Mouse (Mus musculus) left cerebral cortex, postnatal 25 days (tissue): Measurements from ENCODE around the gene Agk. TPM values are rescaled to one million over a fixed set of nuclear protein-coding genes. Genes with fewer than 3 reads are reported as not detected.

Source experiments
- DNase-seq, 2 experiments: peaks; one replicate each; pipeline ENCODE4 v3.0.0; 2022; ENCODE audit warnings: low spot score in 2 of 2, mixed read lengths in 1 of 2
- intact Hi-C: fragments of 180-260 bp; cut with DNase I; formaldehyde crosslinking; loops from one replicate; pipeline ENCODE4 v1.15.1; 2025
- total RNA-seq, 2 experiments: library from RNA; stranded (reverse); gene quantifications; 2 replicates each; pipeline ENCODE4 v1.2.3; 2021

Gene Agk
- total RNA-seq, 2 experiments from 2014 or later, result 44.4 to 48.9 TPM

GRCm38 (mm10) chr6:40402031-40402430, 77.1 kb downstream of the Agk start:
- intact Hi-C loops, result no loop called here
- no peak for DNase-seq

- intact Hi-C loops, result no loop called here
- DNase-seq, result peak in 1 of 2 experiments; percentile 61
Measured at GRCm38 (mm10) chr6:40403640-40404285, 78.8 kb downstream of the Agk start.

- no peak for DNase-seq
- intact Hi-C loops, result no loop called here
Measured at GRCm38 (mm10) chr6:40411085-40411484, 86.1 kb downstream of the Agk start.

DNA sequence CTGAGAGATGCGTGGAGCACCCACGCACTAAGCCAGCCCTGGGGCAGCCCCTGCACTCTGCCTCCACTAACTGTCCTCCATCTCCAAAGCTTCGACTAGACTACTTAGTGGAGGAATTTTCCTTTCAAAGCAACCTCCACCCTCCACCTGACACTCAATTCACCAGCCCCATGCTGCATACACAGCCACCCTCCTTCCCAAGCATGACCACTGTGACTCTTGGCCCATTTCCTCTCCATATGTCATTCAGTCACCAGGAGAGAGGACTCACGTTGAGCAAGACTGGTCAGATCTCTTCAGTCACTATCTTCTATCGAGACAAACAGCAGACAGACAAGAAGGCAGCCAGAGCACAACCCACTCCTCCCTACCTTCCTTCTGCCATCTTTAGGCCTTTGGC, 88.1 kb downstream of the Agk start:
- no peak for DNase-seq
- intact Hi-C loops, result no loop called here

DNA sequence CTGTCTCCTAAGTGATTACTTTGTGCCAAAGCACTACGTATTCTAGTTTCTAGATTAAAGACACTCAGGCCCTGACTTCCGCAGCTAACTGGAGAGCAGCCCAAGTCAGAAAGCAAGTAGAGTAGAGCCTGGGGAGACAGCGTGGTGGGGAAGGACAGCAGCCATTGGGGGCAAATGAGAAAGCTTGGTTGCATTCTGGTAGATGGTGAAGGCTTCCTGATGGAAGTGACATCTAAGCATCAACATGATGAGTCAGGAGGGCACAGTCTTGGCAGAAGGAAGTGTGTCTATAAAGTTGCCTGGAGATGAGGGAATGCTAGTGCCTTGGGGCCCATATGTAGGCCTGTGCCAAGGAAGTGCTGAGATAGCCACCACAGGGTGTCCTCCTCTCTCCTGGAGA, 88.6 kb downstream of the Agk start:
- intact Hi-C loops, result no loop called here
- DNase-seq, result no peak

- intact Hi-C loops, result no loop called here
- no peak for DNase-seq
Measured at GRCm38 (mm10) chr6:40415799-40416198, 90.8 kb downstream of the Agk start.

- intact Hi-C loops, result no loop called here
- DNase-seq, result no peak
Measured at GRCm38 (mm10) chr6:40418386-40418785, 93.4 kb downstream of the Agk start.

DNA sequence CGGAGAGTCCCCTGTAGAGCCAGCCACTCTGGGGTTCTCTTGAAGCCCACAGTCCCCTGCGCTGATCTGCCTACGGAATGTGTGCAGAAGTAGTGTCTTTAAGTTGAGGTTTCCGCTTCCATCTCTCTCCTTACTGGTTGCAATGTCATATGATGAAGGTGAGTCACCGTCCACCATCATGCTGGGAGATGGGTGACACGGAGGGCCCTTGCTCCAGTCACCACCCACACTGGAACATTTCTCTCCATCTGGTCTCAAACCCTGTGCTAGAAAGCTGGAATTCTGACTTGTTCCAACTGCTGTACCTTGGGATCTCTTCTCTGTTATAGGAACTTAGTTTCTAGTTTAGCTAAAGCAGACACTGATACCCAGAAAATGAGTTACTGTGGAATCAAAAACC, 96.1 kb downstream of the Agk start:
- intact Hi-C loops, result no loop called here
- DNase-seq, result peak in 1 of 2 experiments; percentile 44

- intact Hi-C loops, result no loop called here
- DNase-seq, result no peak
Measured at GRCm38 (mm10) chr6:40423013-40423412, 98.0 kb downstream of the Agk start.

- peak in 1 of 2 experiments; percentile 53 for DNase-seq
- intact Hi-C loops, result no loop called here
Measured at GRCm38 (mm10) chr6:40423774-40424173, 98.8 kb downstream of the Agk start.

DNA sequence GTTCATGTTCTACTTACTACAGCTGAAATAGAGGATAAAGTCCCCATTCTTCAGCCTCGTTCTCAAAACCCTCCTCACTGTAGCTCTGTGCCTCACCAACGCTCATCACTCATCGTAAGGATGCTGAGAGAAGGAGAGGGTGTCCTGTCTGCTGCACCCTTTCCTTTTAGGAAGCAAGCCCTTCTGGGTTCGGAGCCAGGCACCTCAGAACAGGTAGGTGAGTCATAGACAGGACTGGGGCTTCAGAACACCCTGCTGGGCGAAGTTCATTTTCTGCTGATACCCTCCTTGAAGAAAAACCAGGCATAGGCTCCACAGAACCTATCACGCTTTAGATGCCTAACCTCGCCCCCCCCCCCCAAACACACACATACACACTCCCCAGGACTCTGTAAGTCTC, 102.5 kb downstream of the Agk start:
- intact Hi-C loops, result no loop called here
- no peak for DNase-seq

DNA sequence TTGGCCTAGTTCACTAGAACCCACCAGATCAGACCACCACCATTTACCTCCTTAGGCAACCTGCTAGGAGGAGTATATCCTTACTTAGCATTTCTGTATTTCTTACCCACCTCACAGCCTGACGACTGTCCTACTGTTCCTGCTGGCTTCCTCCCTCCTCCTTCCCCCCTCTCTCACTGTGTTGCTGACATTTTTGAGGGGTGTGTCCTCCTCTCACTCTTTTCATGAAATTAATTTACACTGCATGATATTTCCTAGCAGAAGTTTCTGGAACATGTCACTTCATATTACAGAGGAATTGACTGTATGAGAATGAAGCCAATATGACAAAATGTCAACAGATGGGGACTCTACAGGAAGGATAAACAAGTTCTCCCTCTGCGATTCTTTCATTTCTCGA, 103.7 kb downstream of the Agk start:
- DNase-seq, result no peak
- intact Hi-C loops, result no loop called here

DNA sequence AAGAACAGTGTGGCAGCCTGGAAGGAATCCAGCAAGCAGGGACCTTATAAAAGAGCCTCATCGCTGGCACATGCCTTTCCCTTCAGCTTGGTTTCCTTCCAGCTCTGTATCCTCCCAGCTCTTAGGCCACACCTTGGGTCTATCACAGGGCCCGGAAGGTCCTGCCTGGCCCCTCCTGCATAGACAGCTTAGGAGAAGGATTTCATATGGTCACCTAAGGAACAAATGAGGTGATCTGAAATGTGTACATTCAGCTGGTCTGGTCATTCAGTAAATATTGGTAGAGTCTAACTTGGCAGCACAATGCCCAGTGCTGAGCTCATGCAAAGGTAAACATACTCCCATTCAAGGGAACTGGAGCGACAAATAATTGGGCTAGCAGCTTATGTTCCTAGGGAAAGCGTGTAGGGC, 104.6 kb downstream of the Agk start:
- intact Hi-C loops, result no loop called here
- no peak for DNase-seq

DNA sequence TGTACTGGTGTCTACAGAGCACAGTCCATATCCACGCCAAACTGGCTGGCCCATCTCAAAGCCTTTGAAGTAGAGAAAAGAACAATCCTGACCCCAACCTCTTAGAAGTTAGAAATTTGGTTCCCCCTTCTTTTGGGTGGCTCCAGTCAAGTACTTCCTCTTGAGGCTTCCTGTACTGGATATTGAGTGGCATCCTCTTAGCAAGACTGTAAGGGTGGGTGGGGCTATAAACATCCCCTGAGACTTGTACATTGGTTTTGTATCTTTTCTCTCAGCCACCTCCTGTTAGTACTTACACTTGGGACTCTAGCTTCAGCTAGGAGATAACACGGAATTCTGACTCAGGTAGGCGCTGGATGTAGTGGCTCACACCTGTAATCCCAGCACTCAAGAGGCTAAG, 105.3 kb downstream of the Agk start:
- DNase-seq, result no peak
- intact Hi-C loops, result loop anchor here (2.0 kb wide), 1 partner anchor 43 kb away; no protein-coding TSS in a partner anchor

- peak in 1 of 2 experiments; percentile 60 for DNase-seq
- intact Hi-C loops, result loop anchor here (2.0 kb wide), 1 partner anchor 42 kb away; no protein-coding TSS in a partner anchor
Measured at GRCm38 (mm10) chr6:40430878-40431277, 105.9 kb downstream of the Agk start.

- intact Hi-C loops, result loop anchor here (2.0 kb wide), 1 partner anchor 41 kb away; no protein-coding TSS in a partner anchor
- no peak for DNase-seq
Measured at GRCm38 (mm10) chr6:40431356-40431755, 106.4 kb downstream of the Agk start.

DNA sequence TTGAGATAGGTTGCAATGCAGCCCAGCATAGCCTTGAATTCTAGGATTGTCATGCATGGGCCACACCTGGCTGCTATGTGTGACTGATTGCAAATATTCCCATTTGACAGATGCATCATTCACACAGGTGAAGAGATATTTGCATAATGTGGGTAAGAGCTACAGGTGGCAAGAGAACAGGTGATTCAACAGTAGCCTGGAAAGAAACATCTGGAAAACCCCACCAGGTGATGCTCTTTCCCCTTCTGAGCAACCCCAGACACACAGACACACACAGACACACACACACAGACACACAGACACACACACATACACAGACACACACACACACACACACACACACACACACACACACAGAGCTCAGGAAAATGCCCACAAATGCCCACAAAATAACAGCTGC, 106.8 kb downstream of the Agk start:
- intact Hi-C loops, result loop anchor here (2.0 kb wide), 1 partner anchor 41 kb away; no protein-coding TSS in a partner anchor
- DNase-seq, result no peak

- peak; percentile 61 to 86 for DNase-seq
- intact Hi-C loops, result no loop called here
Measured at GRCm38 (mm10) chr6:40432346-40433275, 107.6 kb downstream of the Agk start.

GRCm38 (mm10) chr6:40434697-40435096, 109.7 kb downstream of the Agk start:
- intact Hi-C loops, result no loop called here
- no peak for DNase-seq

- peak; percentile 70 to 89 for DNase-seq
- intact Hi-C loops, result loop anchor here (1.0 kb wide), 1 partner anchor 36 kb away; the partner anchor contains the start of gene Ssbp1
Measured at GRCm38 (mm10) chr6:40435151-40436046, 110.4 kb downstream of the Agk start.
